Mouse (Mus musculus) small intestine, adult 10 weeks (tissue): ENCODE results near the gene Ddx31. TPM values are rescaled to one million over a fixed set of nuclear protein-coding genes. Genes with fewer than 3 reads are reported as not detected.

Experiments
- polyA plus RNA-seq: library from polyadenylated mRNA; stranded (reverse); fragments of 350-450 nt; fragmentation: Illumina TruSeq; extraction: RNeasy Lipid Tissue Mini Kit (QIAGEN cat#74804); gene quantifications from one replicate; pipeline ENCODE4 v1.2.3, GENCODE M21; 2014; ENCODE audit warnings: low replicate concordance

Ddx31 gene
- 3.1 TPM for polyA plus RNA-seq

GRCm38 (mm10) chr2:28840222-28840951, at the start of gene Ddx31, which contains the start of gene Gtf3c4:
Gene Ddx31, plus strand, starts transcription at chr2:28840406.
Gene Gtf3c4, minus strand, starts transcription at chr2:28840360.

GRCm38 (mm10) chr2:28916513-28916865, 76.3 kb downstream of the Ddx31 start, which contains the start of gene Barhl1:
Gene Barhl1, minus strand, starts transcription at chr2:28916668.

Other genes starting within 250 kb of the Ddx31 start
- not detected for gene Gfi1b, start 218.4 kb upstream of the Ddx31 start, polyA plus RNA-seq
- gene Tsc1, start 199.2 kb upstream of the Ddx31 start, polyA plus RNA-seq: 4.8 TPM
- not detected for gene Spaca9, start 140.7 kb upstream of the Ddx31 start, polyA plus RNA-seq
- not detected for gene Ak8, start 140.2 kb upstream of the Ddx31 start, polyA plus RNA-seq
- gene Gtf3c4, start within 50 bp of the Ddx31 start, polyA plus RNA-seq: 9.1 TPM
- gene Barhl1, start 76.3 kb downstream of the Ddx31 start, polyA plus RNA-seq: not detected
- not detected for gene Cfap77, start 214.7 kb downstream of the Ddx31 start, polyA plus RNA-seq
- gene Ttf1, start 219.9 kb downstream of the Ddx31 start, polyA plus RNA-seq: 14.6 TPM